8 mouse cellular contexts compared by ENCODE assay signal in the genomic region with DNA sequence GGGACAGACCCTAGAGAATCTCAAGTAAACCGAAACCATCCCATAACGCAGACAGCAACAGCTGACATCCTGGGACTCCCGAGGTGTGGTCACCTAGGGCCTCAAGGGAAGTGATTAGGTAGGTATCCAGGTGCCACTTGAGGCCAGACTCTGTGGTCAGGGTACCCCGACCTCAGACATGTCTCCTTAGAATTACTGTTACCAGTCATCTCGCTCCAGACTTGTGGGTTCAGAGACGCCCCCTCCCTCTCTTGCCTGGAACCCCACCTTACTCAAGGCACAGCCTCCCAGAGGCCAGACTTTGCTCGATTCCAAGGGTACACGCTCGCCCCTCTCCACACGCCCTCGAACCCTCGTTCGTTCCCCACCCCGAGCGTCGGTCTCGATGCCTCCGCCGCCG. TPM values are rescaled to one million over a fixed set of nuclear protein-coding genes. Genes with fewer than 3 reads are reported as not detected.
A peak's percentile ranks its signal among the peaks of the same experiment; 100 is the strongest.
DNase-seq lines count a peak whose midpoint lies in the region; ATAC-seq lines count a peak whose summit lies in the region.

No protein-coding gene starts in this region.

- DNase-seq in embryo, embryonic 11 days, result peak; percentile 31
- DNase-seq in embryo, embryonic 9.5 days (ENCODE audit: extremely low spot score), result no peak
- DNase-seq in CD4-positive helper T cell, adult 2 months (ENCODE audit: low read depth, low spot score), result peak; percentile 59
- DNase-seq in forebrain, embryonic 11.5 days (ENCODE audit: low spot score), result no peak
- DNase-seq in ovary, postnatal 36 days (ENCODE audit: low spot score), result no peak
- DNase-seq in urinary bladder, postnatal 36 days (ENCODE audit: low spot score in 2 of 2), result no peak

- no peaks in the 10 kb centered on the region; the same call in 1 of the 2 replicates for H3K36me3 ChIP-seq in forebrain, embryonic 11.5 days (ENCODE audit: control insufficient read depth, insufficient read depth, low read length)
- peaks cover 30% of the 10 kb centered on the region for H3K36me3 ChIP-seq in limb, embryonic 13.5 days
- H3K36me3 ChIP-seq in neural tube, embryonic 15.5 days, result peaks cover 10% of the 10 kb centered on the region

- H3K4me2 ChIP-seq in forebrain, embryonic 11.5 days (ENCODE audit: low read depth, low read length, severe bottlenecking), result peak overlapping the region; percentile 81
- H3K4me2 ChIP-seq in limb, embryonic 13.5 days (replicated peaks), result peak overlapping the region; percentile 94
- peak overlapping the region; percentile 80 for H3K4me2 ChIP-seq in neural tube, embryonic 15.5 days

- peak; percentile 63 for ATAC-seq in forebrain, embryonic 11.5 days (replicated peaks; ENCODE audit: low FRiP score)
- peak; percentile 48 for ATAC-seq in limb, embryonic 13.5 days (ENCODE audit: low FRiP score, low read depth)
- ATAC-seq in neural tube, embryonic 15.5 days (ENCODE audit: low FRiP score), result peak; percentile 37

- 2% methylated on average over 20 of the region's 20 CpGs for WGBS in forebrain, embryonic 11.5 days
- WGBS in limb, embryonic 13.5 days, result 2% methylated on average over 20 of the region's 20 CpGs
- WGBS in neural tube, embryonic 15.5 days, result under 1% methylated on average over 20 of the region's 20 CpGs

- H3K9me3 ChIP-seq in forebrain, embryonic 11.5 days (ENCODE audit: control insufficient read depth, low read length), result no peaks in the 10 kb centered on the region
- no peaks in the 10 kb centered on the region for H3K9me3 ChIP-seq in limb, embryonic 13.5 days
- no peaks in the 10 kb centered on the region for H3K9me3 ChIP-seq in neural tube, embryonic 15.5 days (replicated peaks)

- peak overlapping the region; percentile 57 for H3K4me3 ChIP-seq in forebrain, embryonic 11.5 days (ENCODE audit: low read depth, low read length)
- H3K4me3 ChIP-seq in limb, embryonic 13.5 days, result peak overlapping the region; percentile 91
- H3K4me3 ChIP-seq in neural tube, embryonic 15.5 days (replicated peaks), result peak overlapping the region; percentile 95

- H3K9ac ChIP-seq in forebrain, embryonic 11.5 days (ENCODE audit: low read length), result peak overlapping the region; percentile 77
- H3K9ac ChIP-seq in limb, embryonic 13.5 days, result peak overlapping the region; percentile 95
- H3K9ac ChIP-seq in neural tube, embryonic 15.5 days (replicated peaks), result peak overlapping the region; percentile 95

- peak overlapping the region; percentile 72; the same call in 1 of the 2 replicates for H3K27ac ChIP-seq in forebrain, embryonic 11.5 days (ENCODE audit: low read depth, low read length)
- peak overlapping the region; percentile 75 for H3K27ac ChIP-seq in limb, embryonic 13.5 days
- peak overlapping the region; percentile 94 for H3K27ac ChIP-seq in neural tube, embryonic 15.5 days (replicated peaks)

- no peaks in the 10 kb centered on the region for H3K27me3 ChIP-seq in forebrain, embryonic 11.5 days (ENCODE audit: control insufficient read depth, insufficient read depth, low read length)
- H3K27me3 ChIP-seq in limb, embryonic 13.5 days, result no peaks in the 10 kb centered on the region
- H3K27me3 ChIP-seq in neural tube, embryonic 15.5 days (replicated peaks), result no peaks in the 10 kb centered on the region

- peaks cover 13% of the 10 kb centered on the region; the same call in 1 of the 2 replicates for H3K4me1 ChIP-seq in forebrain, embryonic 11.5 days (replicated peaks; ENCODE audit: control insufficient read depth, insufficient read depth, low read length)
- peaks cover 43% of the 10 kb centered on the region for H3K4me1 ChIP-seq in limb, embryonic 13.5 days
- peaks cover 55% of the 10 kb centered on the region for H3K4me1 ChIP-seq in neural tube, embryonic 15.5 days

RNA-seq across cellular contexts. Expression of gene Kctd10, which starts 0.5 kb away (rescaled TPM):
- polyA plus RNA-seq in forebrain, embryonic 11.5 days (2014; fragmentation: Nextera tagmentation; extraction: Ambion mirVana), result 86.4 and 93.3 TPM in 2 replicates
- polyA plus RNA-seq in limb, embryonic 13.5 days (2015; fragmentation: Nextera tagmentation; extraction: Ambion mirVana), result 87.3 and 90.6 TPM in 2 replicates
- polyA plus RNA-seq in neural tube, embryonic 15.5 days (2015; fragmentation: Nextera tagmentation; extraction: Ambion mirVana), result 50.5 and 63.8 TPM in 2 replicates

RNA-seq across cellular contexts. Expression of gene Ube3b, which starts 0.6 kb away (rescaled TPM):
- polyA plus RNA-seq in forebrain, embryonic 11.5 days (2014; fragmentation: Nextera tagmentation; extraction: Ambion mirVana), result 52.9 and 59.6 TPM in 2 replicates
- 42.1 and 46.0 TPM in 2 replicates for polyA plus RNA-seq in limb, embryonic 13.5 days (2015; fragmentation: Nextera tagmentation; extraction: Ambion mirVana)
- 35.5 and 39.5 TPM in 2 replicates for polyA plus RNA-seq in neural tube, embryonic 15.5 days (2015; fragmentation: Nextera tagmentation; extraction: Ambion mirVana)

Comparison
In these comparisons a context has a peak if more than half of its experiments do, and no peak if none do; other contexts are left out.
1. DNase-seq: peak in embryo, embryonic 11 days (single experiment) and CD4-positive helper T cell, adult 2 months (single experiment); none in embryo, embryonic 9.5 days (single experiment), forebrain, embryonic 11.5 days (single experiment), ovary, postnatal 36 days (single experiment) and urinary bladder, postnatal 36 days (0 of 2).
2. Peak in every context shown above with its lines, with median percentiles within 50 percentile points of each other: ATAC-seq, H3K27ac ChIP-seq, H3K4me2 ChIP-seq, H3K4me3 ChIP-seq and H3K9ac ChIP-seq.